ENCODE assay signal across 19 mouse cellular contexts in genomic region chr5:134754096-134754495, GRCm38 (mm10). TPM values are rescaled to one million over a fixed set of nuclear protein-coding genes. Genes with fewer than 3 reads are reported as not detected.
DNase-seq lines count a peak whose midpoint lies in the region; ATAC-seq and TF ChIP-seq lines count a peak whose summit lies in the region.
"Had no signal": no experiment of that assay in that cellular context is flagged by ENCODE, and none has a peak within 500 bp of the region (broad histone marks: within the 10 kb centered on the region; RNA-seq: fewer than 3 reads in every experiment).

No protein-coding gene starts in this region.

- TF ChIP-seq EP300 in lung, postnatal 0 days (IDR thresholded peaks at IDR 0.05), result peak; percentile 46; the same call in 1 of the 2 replicates
- no peak for TF ChIP-seq EP300 in stomach, postnatal 0 days (optimal IDR thresholded peaks at IDR 0.05)

- peak; percentile 88 for ATAC-seq in lung, embryonic 15.5 days (ENCODE audit: borderline replicate concordance, extremely low read depth, low FRiP score, low TSS enrichment)
- ATAC-seq in lung, postnatal 0 days, result peak; percentile 88
- peak; percentile 69; the same call in 1 of the 2 replicates for ATAC-seq in stomach, postnatal 0 days (ENCODE audit: low FRiP score, low TSS enrichment)
- ATAC-seq: activated CD4-positive, CD25-positive, alpha-beta regulatory T cell, adult 4 months; forebrain, embryonic 13.5 days; forebrain, postnatal 0 days; Patski had no signal

- no peaks in the 10 kb centered on the region for H3K36me3 ChIP-seq in lung, embryonic 15.5 days
- no peaks in the 10 kb centered on the region for H3K36me3 ChIP-seq in lung, postnatal 0 days (ENCODE audit: insufficient read depth, low read length)
- H3K36me3 ChIP-seq in stomach, postnatal 0 days (ENCODE audit: control insufficient read depth, insufficient read depth, low read length), result no peaks in the 10 kb centered on the region
- H3K36me3 ChIP-seq: embryonic facial prominence, embryonic 10.5 days; heart, embryonic 13.5 days; hindbrain, embryonic 12.5 days had no signal

- no peak overlapping the region for H3K4me3 ChIP-seq in lung, embryonic 15.5 days
- H3K4me3 ChIP-seq in lung, postnatal 0 days (ENCODE audit: low read depth, low read length), result no peak overlapping the region
- H3K4me3 ChIP-seq in stomach, postnatal 0 days (ENCODE audit: low read depth, low read length), result no peak overlapping the region
- H3K4me3 ChIP-seq: embryonic facial prominence, embryonic 10.5 days; forebrain, embryonic 13.5 days; heart, embryonic 13.5 days; hindbrain, embryonic 12.5 days had no signal

- no peak for TF ChIP-seq CTCF in lung, postnatal 0 days (IDR thresholded peaks at IDR 0.05)
- TF ChIP-seq CTCF in stomach, postnatal 0 days (IDR thresholded peaks at IDR 0.05; ENCODE audit: low read depth), result no peak

- WGBS in lung, embryonic 15.5 days, result 23% methylated on average over 10 of the region's 10 CpGs
- 32% methylated on average over 10 of the region's 10 CpGs for WGBS in lung, postnatal 0 days
- WGBS in stomach, postnatal 0 days, result 31% methylated on average over 10 of the region's 10 CpGs

- no peaks in the 10 kb centered on the region for H3K9me3 ChIP-seq in lung, embryonic 15.5 days
- no peaks in the 10 kb centered on the region for H3K9me3 ChIP-seq in lung, postnatal 0 days (ENCODE audit: low read length)
- no peaks in the 10 kb centered on the region for H3K9me3 ChIP-seq in stomach, postnatal 0 days (ENCODE audit: control insufficient read depth, low read length)
- H3K9me3 ChIP-seq: embryonic facial prominence, embryonic 10.5 days; forebrain, embryonic 13.5 days; heart, embryonic 13.5 days; hindbrain, embryonic 12.5 days had no signal

- peak overlapping the region; percentile 53 for H3K27ac ChIP-seq in lung, embryonic 15.5 days
- no peak overlapping the region for H3K27ac ChIP-seq in lung, postnatal 0 days (ENCODE audit: low read length)
- no peak overlapping the region for H3K27ac ChIP-seq in stomach, postnatal 0 days (replicated peaks)
- H3K27ac ChIP-seq: embryonic facial prominence, embryonic 10.5 days; forebrain, embryonic 13.5 days; heart, embryonic 13.5 days; hindbrain, embryonic 12.5 days had no signal

- H3K27me3 ChIP-seq in lung, embryonic 15.5 days, result no peaks in the 10 kb centered on the region
- no peaks in the 10 kb centered on the region for H3K27me3 ChIP-seq in lung, postnatal 0 days (replicated peaks; ENCODE audit: insufficient read depth, low read length)
- no peaks in the 10 kb centered on the region for H3K27me3 ChIP-seq in stomach, postnatal 0 days (ENCODE audit: control insufficient read depth, insufficient read depth, low read length)
- H3K27me3 ChIP-seq: forebrain, embryonic 13.5 days had no signal

- peaks cover 12% of the 10 kb centered on the region for H3K4me1 ChIP-seq in lung, embryonic 15.5 days
- no peaks in the 10 kb centered on the region for H3K4me1 ChIP-seq in lung, postnatal 0 days (ENCODE audit: insufficient read depth, low read depth, low read length)
- H3K4me1 ChIP-seq in stomach, postnatal 0 days (replicated peaks; ENCODE audit: control insufficient read depth, insufficient read depth), result no peaks in the 10 kb centered on the region
- H3K4me1 ChIP-seq: forebrain, embryonic 13.5 days had no signal

- intact Hi-C loops in left cerebral cortex, postnatal 14 days (cut with DNase I), result no loop called here

- no peak overlapping the region for H3K4me2 ChIP-seq in lung, embryonic 15.5 days
- H3K4me2 ChIP-seq in lung, postnatal 0 days (replicated peaks; ENCODE audit: low read depth, low read length), result no peak overlapping the region
- H3K4me2 ChIP-seq in stomach, postnatal 0 days (replicated peaks; ENCODE audit: low read depth), result no peak overlapping the region
- H3K4me2 ChIP-seq: forebrain, embryonic 13.5 days; heart, embryonic 13.5 days; hindbrain, embryonic 12.5 days had no signal

- peak; percentile 64 for DNase-seq in lung, postnatal 0 days (ENCODE audit: low spot score)
- peak; percentile 63 for DNase-seq in lung, postnatal 36 days
- no peak for DNase-seq in stomach, postnatal 0 days (ENCODE audit: low spot score)
- DNase-seq in left cerebral cortex, postnatal 14 days (ENCODE audit: low spot score in 2 of 2), result no peak
- DNase-seq in layer of hippocampus, adult 9-10 months (ENCODE audit: low spot score), result no peak
- DNase-seq: adrenal gland, postnatal 14 days; cerebellum, adult 2 months; cerebellum, postnatal 10 days; forebrain, postnatal 0 days; gastrocnemius, postnatal 14 days; heart, postnatal 4 days had no signal

- no peak overlapping the region for H3K9ac ChIP-seq in lung, embryonic 15.5 days
- H3K9ac ChIP-seq in lung, postnatal 0 days (replicated peaks; ENCODE audit: low read depth), result no peak overlapping the region
- no peak overlapping the region for H3K9ac ChIP-seq in stomach, postnatal 0 days (ENCODE audit: low read length)
- H3K9ac ChIP-seq: forebrain, embryonic 13.5 days; forebrain, postnatal 0 days; heart, embryonic 13.5 days; hindbrain, embryonic 12.5 days had no signal

RNA-seq across cellular contexts. Expression of gene Eln, which starts 7.0 kb away (rescaled TPM):
- polyA plus RNA-seq in lung, embryonic 15.5 days (2015; fragmentation: Nextera tagmentation; extraction: Ambion mirVana), result 534 and 579 TPM in 2 replicates
- polyA plus RNA-seq in lung, postnatal 0 days (2015; fragmentation: Nextera tagmentation; extraction: Ambion mirVana), result 1,769 and 1,865 TPM in 2 replicates
- polyA plus RNA-seq in stomach, postnatal 0 days (2015; fragmentation: Nextera tagmentation; extraction: Ambion mirVana), result 254 and 340 TPM in 2 replicates
- total RNA-seq in left cerebral cortex, postnatal 14 days (2021), result 10 to 100 TPM; 59.0 to 80.6 TPM
- total RNA-seq: CH12.LX had no signal
- polyA plus RNA-seq: Patski had no signal

Comparison
In these comparisons a context has a peak if more than half of its experiments do, and no peak if none do; other contexts are left out.
1. DNase-seq: peak in lung, postnatal 0 days (single experiment) and lung, postnatal 36 days (single experiment); none in stomach, postnatal 0 days (single experiment), left cerebral cortex, postnatal 14 days (0 of 2) and layer of hippocampus, adult 9-10 months (single experiment).
2. Peak in every context shown above with its lines, with median percentiles within 50 percentile points of each other: ATAC-seq.